Mouse (Mus musculus) intestine, postnatal 0 days (tissue): ENCODE results near the gene Rnf144b. TPM values are rescaled to one million over a fixed set of nuclear protein-coding genes. Genes with fewer than 3 reads are reported as not detected.
A peak's percentile ranks its signal among the peaks of the same experiment; 100 is the strongest.

Experiments
- ATAC-seq: fragments of 200-750 bp; cut with Nextera tagmentation; 2 replicates; pipeline ENCODE4 v1.8.0; 2017; ENCODE audit warnings: mild to moderate bottlenecking, moderate TSS enrichment, moderate library complexity
- H3K27ac ChIP-seq: fragments of 300-500 bp; sonication (generic); 2 replicates; pipeline ENCODE4 v1.5.1; 2014; ENCODE audit warnings: mild to moderate bottlenecking, low read depth, low read length, moderate library complexity
- H3K27me3 ChIP-seq: fragments of 300-500 bp; sonication (generic); replicated peaks from 2 replicates; pipeline ENCODE4 v1.6.1; 2014; ENCODE audit warnings: low read length, mixed read lengths; ENCODE audit not compliant: control insufficient read depth, insufficient read depth
- H3K36me3 ChIP-seq: fragments of 300-500 bp; sonication (generic); 2 replicates; pipeline ENCODE4 v1.6.1; 2014; ENCODE audit warnings: mild to moderate bottlenecking, moderate library complexity; ENCODE audit not compliant: control insufficient read depth, insufficient read depth
- H3K4me1 ChIP-seq: fragments of 300-500 bp; sonication (generic); replicated peaks from 2 replicates; pipeline ENCODE4 v1.6.1; 2014; ENCODE audit warnings: antibody characterized with exemption, low read length, mixed read lengths; ENCODE audit not compliant: control insufficient read depth, insufficient read depth
- H3K4me2 ChIP-seq: fragments of 300-500 bp; sonication (generic); replicated peaks from 2 replicates; pipeline ENCODE4 v1.6.1; 2014; ENCODE audit warnings: low read depth, mild to moderate bottlenecking, moderate library complexity
- H3K4me3 ChIP-seq: fragments of 300-500 bp; sonication (generic); 2 replicates; pipeline ENCODE4 v1.5.1; 2014; ENCODE audit warnings: low read depth, low read length
- H3K9ac ChIP-seq: fragments of 300-500 bp; sonication (generic); 2 replicates; pipeline ENCODE4 v1.6.1; 2014; ENCODE audit warnings: mild to moderate bottlenecking, low read depth, low read length
- H3K9me3 ChIP-seq: fragments of 300-500 bp; sonication (generic); 2 replicates; pipeline ENCODE4 v1.6.1; 2016; ENCODE audit warnings: mixed run types; ENCODE audit not compliant: control insufficient read depth
- CTCF ChIP-seq: sonication (generic); IDR thresholded peaks from 2 replicates; pipeline ENCODE4 v1.5.1; 2016; ENCODE audit warnings: low read depth, mild to moderate bottlenecking, control low read depth, antibody characterized with exemption, moderate library complexity
- WGBS: fragments of 180-500 bp; shearing (Covaris S2); extraction: QIAGEN DNeasy Blood & Tissue Kit; methylation state at CpG from one replicate; pipeline ENCODE4 v1.1.7; 2014; 5-methylcytosine and 5-hydroxymethylcytosine counted together
- polyA plus RNA-seq: library from polyadenylated mRNA; unstranded; fragments of >200 nt; fragmentation: Nextera tagmentation; extraction: Ambion mirVana; gene quantifications from 2 replicates; pipeline ENCODE4 v1.2.1, GENCODE M21; 2015

Gene Rnf144b
- polyA plus RNA-seq, 1 experiment from 2014 or later: 1.7 TPM

DNA sequence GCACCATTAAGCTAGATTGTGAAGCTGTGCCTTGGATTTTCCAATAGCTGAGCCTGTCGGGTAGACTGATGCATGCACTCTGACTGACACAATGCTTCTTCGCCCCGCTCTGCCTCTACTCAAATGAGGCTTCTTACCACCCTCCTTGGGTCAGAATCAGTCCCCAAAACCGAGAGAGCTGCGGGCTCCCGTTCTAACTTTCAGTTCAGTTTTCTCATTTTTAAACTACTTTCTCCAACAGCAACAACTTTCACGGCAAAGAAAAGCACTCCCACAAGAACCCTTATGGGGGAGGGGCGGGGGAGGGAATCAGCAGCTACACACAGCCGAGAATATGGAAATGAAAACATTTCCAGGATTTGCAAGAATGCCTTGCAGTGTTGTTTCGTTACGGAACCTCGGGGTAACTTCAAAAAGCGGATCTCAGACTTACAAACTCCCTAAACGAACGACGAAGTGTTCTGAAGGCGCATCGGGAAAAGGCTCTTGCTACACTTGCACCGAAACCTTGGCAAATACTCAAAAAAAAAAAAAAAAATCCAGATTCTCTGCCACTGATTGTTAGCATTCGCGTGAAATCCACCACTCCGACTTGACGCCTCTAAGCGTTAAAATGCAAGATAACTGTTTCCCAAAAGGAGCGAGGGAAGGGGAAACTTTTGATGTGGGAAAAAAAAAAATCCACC is 17.5 kb upstream of the Rnf144b start:
- under 1% methylated on average over 25 of the region's 25 CpGs for WGBS

DNA sequence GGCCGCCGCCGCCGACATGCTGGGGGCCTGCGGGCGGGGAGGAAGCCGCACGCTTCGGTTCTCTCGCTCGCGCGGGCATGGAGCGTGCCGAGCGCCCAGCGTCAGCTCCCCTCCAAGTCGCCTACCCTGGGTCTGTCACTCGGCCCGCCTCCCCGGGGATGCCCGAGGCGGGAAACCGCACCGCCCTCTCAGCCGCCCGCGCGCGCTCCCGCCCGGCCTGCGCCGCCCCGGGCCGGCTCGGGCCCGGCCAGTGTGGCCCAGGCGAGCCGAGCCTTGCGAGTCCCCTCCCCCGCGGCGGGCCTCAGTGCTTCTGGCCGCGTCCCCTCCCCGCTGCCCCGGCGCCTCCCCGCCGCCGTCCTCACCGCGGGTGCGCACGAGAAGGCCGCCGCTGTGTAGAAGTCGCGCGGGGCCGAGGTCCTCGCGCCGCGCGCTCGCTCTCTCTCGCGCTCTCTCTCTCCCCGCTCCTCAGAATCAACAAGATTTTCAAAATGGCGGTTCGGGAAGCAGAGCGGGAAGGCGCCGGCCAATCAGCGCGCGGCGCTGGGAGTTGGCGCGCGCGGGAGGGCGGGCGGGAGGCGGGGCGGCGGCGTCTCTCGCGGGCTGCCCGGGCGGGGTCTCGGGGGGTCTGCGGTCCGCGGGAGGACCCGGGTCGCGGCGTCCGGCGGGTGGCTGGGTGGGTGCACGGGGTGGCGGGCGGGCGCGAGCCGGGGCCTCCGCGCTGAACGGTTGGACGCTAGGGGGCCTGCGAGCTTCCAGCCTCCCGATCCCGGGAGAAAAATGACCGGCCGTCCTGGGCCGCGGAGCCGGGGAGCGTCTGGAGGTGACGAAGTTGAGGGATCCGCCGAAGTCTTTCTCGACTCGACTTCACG is 16.5 kb upstream of the Rnf144b start, which contains the start of gene Dek:
Gene Dek, minus strand, starts transcription at position 491 of the 869 bp plus-strand sequence.
- Histone ChIP-seq H3K36me3 (peaks cover 3% of the 10 kb centered on the region; the same call in 1 of the 2 replicates), H3K27me3 (no peaks in the 10 kb centered on the region), H3K4me2 (peak within 1 kb of the TSS; percentile 91), H3K4me3 (peak within 1 kb of the TSS; percentile 88), H3K9me3 (no peaks in the 10 kb centered on the region), H3K4me1 (no peaks in the 10 kb centered on the region), H3K9ac (peak within 1 kb of the TSS; percentile 90), H3K27ac (peak within 1 kb of the TSS; percentile 99)
- ATAC-seq: peak; percentile 93
- TF ChIP-seq CTCF: peak; percentile 67
- WGBS: under 1% methylated on average over 108 of the region's 129 CpGs

More for the DNA sequence above, 17.5 kb upstream of the Rnf144b start:
- Histone ChIP-seq H3K9ac (peak overlapping the region; percentile 90), H3K4me2 (peak overlapping the region; percentile 91), H3K4me3 (peak overlapping the region; percentile 88), H3K4me1 (no peaks in the 10 kb centered on the region), H3K27ac (peak overlapping the region; percentile 99), H3K27me3 (no peaks in the 10 kb centered on the region), H3K36me3 (peaks cover 7% of the 10 kb centered on the region; the same call in 1 of the 2 replicates), H3K9me3 (no peaks in the 10 kb centered on the region)
- TF ChIP-seq CTCF: no peak
- ATAC-seq: no peak

DNA sequence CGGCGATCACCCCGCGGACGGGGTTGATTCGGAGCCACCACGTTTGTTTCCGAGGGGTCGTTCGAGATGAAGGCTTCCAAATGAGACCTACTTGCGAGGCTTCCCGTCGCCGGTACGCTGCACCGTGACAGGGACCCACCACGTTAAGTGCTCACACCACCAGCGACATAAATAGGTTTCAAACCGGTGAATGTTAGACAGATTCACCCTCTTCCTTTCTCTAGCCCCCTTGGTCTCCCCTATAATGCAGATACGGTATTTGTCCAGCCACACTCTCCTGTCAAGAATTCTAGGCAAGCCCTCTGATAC is 15.9 kb upstream of the Rnf144b start:
- TF ChIP-seq CTCF: no peak
- H3K27me3 ChIP-seq: no peaks in the 10 kb centered on the region
- peak overlapping the region; percentile 99 for H3K27ac ChIP-seq
- H3K9ac ChIP-seq: peak overlapping the region; percentile 90
- H3K4me2 ChIP-seq: peak overlapping the region; percentile 91
- H3K36me3 ChIP-seq: no peaks in the 10 kb centered on the region
- no peaks in the 10 kb centered on the region for H3K4me1 ChIP-seq
- peak; percentile 11; the same call in 1 of the 2 replicates for ATAC-seq
- no peaks in the 10 kb centered on the region for H3K9me3 ChIP-seq
- peak overlapping the region; percentile 88 for H3K4me3 ChIP-seq
- WGBS: 0% methylated on average over 20 of the region's 20 CpGs

DNA sequence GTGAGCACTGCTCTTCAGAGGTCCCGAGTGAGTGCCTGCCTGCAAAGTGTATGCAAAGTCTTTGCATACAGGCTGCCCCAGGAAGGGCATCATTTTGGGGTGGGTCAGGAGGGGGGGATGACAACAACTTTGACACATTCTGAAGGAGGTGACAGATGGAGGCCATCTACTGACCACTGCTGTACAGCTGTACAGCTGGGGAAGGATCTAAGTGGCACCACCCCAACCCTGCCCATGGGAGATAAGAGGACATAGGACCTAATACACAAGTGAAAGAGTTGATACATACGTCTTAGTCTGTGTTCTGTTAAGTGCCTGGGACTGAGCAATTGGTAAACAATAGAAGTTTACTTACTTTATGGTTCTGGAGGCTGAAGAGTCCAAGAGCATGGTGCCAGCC is 13.2 kb upstream of the Rnf144b start:
- H3K9ac ChIP-seq: no peak overlapping the region
- no peaks in the 10 kb centered on the region for H3K9me3 ChIP-seq
- H3K4me3 ChIP-seq: no peak overlapping the region
- ATAC-seq: no peak
- H3K4me2 ChIP-seq: no peak overlapping the region
- 48% methylated on average over 2 of the region's 2 CpGs for WGBS
- H3K27ac ChIP-seq: no peak overlapping the region
- H3K27me3 ChIP-seq: no peaks in the 10 kb centered on the region
- H3K36me3 ChIP-seq: no peaks in the 10 kb centered on the region
- no peak for TF ChIP-seq CTCF
- no peaks in the 10 kb centered on the region for H3K4me1 ChIP-seq

DNA sequence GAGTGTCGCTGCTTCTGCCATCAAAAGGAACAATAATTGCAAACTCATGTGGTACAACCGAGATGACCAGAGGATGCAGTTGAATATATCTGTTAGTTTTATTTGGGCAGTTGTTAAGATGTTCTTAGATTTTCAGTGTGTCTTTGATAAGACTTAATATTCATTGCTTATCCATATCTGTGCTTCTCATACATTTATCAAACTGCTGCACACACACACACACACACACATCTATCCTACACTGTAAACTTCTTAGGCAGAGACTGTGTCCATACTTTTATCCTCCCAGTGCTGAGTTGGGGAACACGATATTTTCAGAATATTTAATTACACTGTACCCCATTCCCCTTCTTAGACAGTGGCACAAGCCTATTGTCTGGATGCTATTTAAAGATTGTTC is 11.3 kb upstream of the Rnf144b start:
- 76% methylated on average over 3 of the region's 3 CpGs for WGBS
- no peak overlapping the region for H3K9ac ChIP-seq
- H3K4me3 ChIP-seq: no peak overlapping the region
- no peak overlapping the region for H3K4me2 ChIP-seq
- no peak for TF ChIP-seq CTCF
- no peak for ATAC-seq
- no peaks in the 10 kb centered on the region for H3K4me1 ChIP-seq
- no peaks in the 10 kb centered on the region for H3K36me3 ChIP-seq
- no peaks in the 10 kb centered on the region for H3K27me3 ChIP-seq
- no peak overlapping the region for H3K27ac ChIP-seq
- H3K9me3 ChIP-seq: no peaks in the 10 kb centered on the region

DNA sequence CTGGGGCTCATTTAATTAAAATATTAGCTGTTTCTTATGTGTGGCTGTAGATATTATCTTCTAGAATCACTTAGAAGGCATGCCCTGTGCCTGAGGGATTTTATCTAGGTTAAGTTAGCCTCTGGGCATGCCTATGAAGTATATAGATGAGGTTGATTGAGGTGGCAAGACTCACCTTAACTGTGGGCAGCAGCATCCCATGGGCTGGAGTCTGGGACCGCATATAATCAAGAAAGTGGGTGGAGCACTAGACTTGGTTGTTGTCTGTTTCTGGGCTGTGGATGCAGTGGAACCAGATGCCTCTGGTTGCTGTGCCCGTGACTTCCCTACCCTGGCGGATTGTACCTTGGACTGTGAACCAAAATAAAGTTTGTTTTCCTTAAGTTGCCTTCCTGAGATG is 10.4 kb upstream of the Rnf144b start:
- no peaks in the 10 kb centered on the region for H3K36me3 ChIP-seq
- H3K27me3 ChIP-seq: no peaks in the 10 kb centered on the region
- H3K27ac ChIP-seq: no peak overlapping the region
- H3K4me1 ChIP-seq: no peaks in the 10 kb centered on the region
- no peak overlapping the region for H3K4me2 ChIP-seq
- 72% methylated on average over 3 of the region's 3 CpGs for WGBS
- no peak overlapping the region for H3K9ac ChIP-seq
- no peak overlapping the region for H3K4me3 ChIP-seq
- no peak for ATAC-seq
- no peaks in the 10 kb centered on the region for H3K9me3 ChIP-seq
- no peak for TF ChIP-seq CTCF
